Mouse (Mus musculus) midbrain, postnatal 0 days (tissue): Measurements from ENCODE around the gene Dbil5. TPM values are rescaled to one million over a fixed set of nuclear protein-coding genes. Genes with fewer than 3 reads are reported as not detected.

Experiments used
- ATAC-seq: fragments of 200-750 bp; cut with Nextera tagmentation; 2 replicates; pipeline ENCODE4 v1.8.0; 2017; ENCODE audit warnings: moderate number of reproducible peaks, mild to moderate bottlenecking, moderate TSS enrichment, moderate library complexity; ENCODE audit not compliant: low FRiP score
- DNase-seq: peaks from one replicate; pipeline ENCODE4 v3.0.0-alpha.2; 2015; ENCODE audit warnings: low spot score
- H3K27ac ChIP-seq: fragments of 300-500 bp; sonication (generic); 2 replicates; pipeline ENCODE4 v1.5.1; 2014; ENCODE audit warnings: low read depth, mild to moderate bottlenecking, low read length, mixed read lengths
- H3K27me3 ChIP-seq: fragments of 300-500 bp; sonication (generic); 2 replicates; pipeline ENCODE4 v1.6.1; 2014; ENCODE audit warnings: low read length, control low read depth, mixed read lengths; ENCODE audit not compliant: insufficient read depth
- H3K36me3 ChIP-seq: fragments of 300-500 bp; sonication (generic); 2 replicates; pipeline ENCODE4 v1.6.1; 2014; ENCODE audit warnings: low read length, control low read depth, mixed read lengths; ENCODE audit not compliant: insufficient read depth
- H3K4me1 ChIP-seq: fragments of 300-500 bp; sonication (generic); 2 replicates; pipeline ENCODE4 v1.6.1; 2014; ENCODE audit warnings: mild to moderate bottlenecking, control low read depth, antibody characterized with exemption, low read length, mixed read lengths; ENCODE audit not compliant: insufficient read depth
- H3K4me2 ChIP-seq: fragments of 300-500 bp; sonication (generic); 2 replicates; pipeline ENCODE4 v1.6.1; 2014; ENCODE audit warnings: low read depth, mild to moderate bottlenecking, low read length, mixed read lengths; ENCODE audit not compliant: poor library complexity, severe bottlenecking
- H3K4me3 ChIP-seq: fragments of 300-500 bp; sonication (generic); 2 replicates; pipeline ENCODE4 v1.5.1; 2014; ENCODE audit warnings: low read depth, mild to moderate bottlenecking, low read length, moderate library complexity
- H3K9ac ChIP-seq: fragments of 300-500 bp; sonication (generic); replicated peaks from 2 replicates; pipeline ENCODE4 v1.6.1; 2014; ENCODE audit warnings: mild to moderate bottlenecking, low read length, moderate library complexity, mixed read lengths; ENCODE audit not compliant: poor library complexity, severe bottlenecking
- H3K9me3 ChIP-seq: fragments of 300-500 bp; sonication (generic); 2 replicates; pipeline ENCODE4 v1.6.1; 2016; ENCODE audit warnings: low read length, control low read depth
- CTCF ChIP-seq: IDR thresholded peaks from 2 replicates; pipeline ENCODE4 v1.5.1; 2016; ENCODE audit warnings: antibody characterized with exemption, mild to moderate bottlenecking
- WGBS: fragments of 180-500 bp; shearing (Covaris S2); extraction: QIAGEN DNeasy Blood & Tissue Kit; methylation state at CpG from one replicate; pipeline ENCODE4 v1.1.7; 2014; 5-methylcytosine and 5-hydroxymethylcytosine counted together
- polyA plus RNA-seq: library from polyadenylated mRNA; unstranded; fragments of >200 nt; fragmentation: Nextera tagmentation; extraction: Ambion mirVana; gene quantifications from 2 replicates; pipeline ENCODE4 v1.2.1, GENCODE M21; 2015
- total RNA-seq: library from RNA; depleted of rRNA; stranded (reverse); fragments of >200 nt; gene quantifications from 2 replicates; pipeline ENCODE4 v1.2.3, GENCODE M21; 2014

Gene Dbil5
- total and polyA plus RNA-seq, 2 experiments from 2014 or later: 0.58 TPM; not detected in 1

DNA sequence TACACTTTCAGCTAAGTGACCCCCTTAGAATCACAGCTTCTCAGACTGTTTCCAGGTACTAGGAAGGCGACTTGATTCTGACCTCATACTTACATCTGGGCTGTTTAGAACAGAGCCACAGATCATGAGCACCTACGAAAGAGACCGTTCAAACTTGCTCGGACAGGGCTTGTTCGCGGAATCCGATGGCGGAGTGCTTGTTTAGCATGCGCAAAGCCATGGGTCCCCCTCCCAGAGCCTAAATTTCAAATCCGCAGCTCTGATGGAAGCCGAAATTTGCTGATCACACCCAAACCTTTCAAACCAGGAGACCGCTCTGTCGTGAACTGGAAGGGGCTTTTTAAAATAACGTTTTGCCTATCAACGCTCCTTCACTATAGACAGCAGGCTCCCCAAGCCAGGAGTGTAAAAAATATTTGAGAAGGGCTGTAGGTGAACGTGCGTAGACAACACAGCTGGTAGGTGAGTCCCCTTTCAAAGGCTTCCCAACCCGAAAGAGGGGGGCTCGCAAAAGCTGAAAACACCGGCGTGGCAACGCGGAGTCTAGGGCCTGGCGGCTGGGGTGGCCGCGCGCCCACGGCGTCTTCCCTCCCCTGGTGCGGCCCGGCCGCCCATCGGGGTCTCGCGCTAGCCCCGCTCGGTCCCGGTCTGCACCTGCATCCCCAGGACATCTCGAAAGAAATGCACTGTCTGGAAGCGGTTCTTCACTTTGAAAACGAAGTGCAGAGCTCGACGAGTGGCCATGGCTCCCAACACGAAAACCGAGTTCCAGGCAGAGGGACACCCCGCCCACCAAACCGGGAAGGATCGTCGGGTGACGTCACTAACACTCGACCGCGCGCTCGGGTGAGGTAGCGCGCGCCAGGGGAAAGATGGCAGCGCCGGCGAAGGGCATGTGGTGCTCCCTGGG, 25.7 kb downstream of the Dbil5 start, which contains the start of the genes Mrm3 and Glod4:
TSS of gene Mrm3 (plus strand) at position 815 of the 910 bp plus-strand sequence.
TSS of gene Glod4 (minus strand) at position 825 of the 910 bp plus-strand sequence.
- peak; percentile 95 for DNase-seq
- Histone ChIP-seq H3K4me3 (peak within 1 kb of the TSS; percentile 86), H3K36me3 (peaks cover 12% of the 10 kb centered on the region; the same call in 1 of the 2 replicates), H3K27ac (peak within 1 kb of the TSS; percentile 92), H3K4me1 (peaks cover 5% of the 10 kb centered on the region; the same call in 1 of the 2 replicates), H3K9me3 (no peaks in the 10 kb centered on the region), H3K27me3 (no peaks in the 10 kb centered on the region), H3K4me2 (peak within 1 kb of the TSS; percentile 79), H3K9ac (peak within 1 kb of the TSS; percentile 90)
- WGBS: under 1% methylated on average over 56 of the region's 61 CpGs
- ATAC-seq: peak; percentile 87
- TF ChIP-seq CTCF: no peak

DNA sequence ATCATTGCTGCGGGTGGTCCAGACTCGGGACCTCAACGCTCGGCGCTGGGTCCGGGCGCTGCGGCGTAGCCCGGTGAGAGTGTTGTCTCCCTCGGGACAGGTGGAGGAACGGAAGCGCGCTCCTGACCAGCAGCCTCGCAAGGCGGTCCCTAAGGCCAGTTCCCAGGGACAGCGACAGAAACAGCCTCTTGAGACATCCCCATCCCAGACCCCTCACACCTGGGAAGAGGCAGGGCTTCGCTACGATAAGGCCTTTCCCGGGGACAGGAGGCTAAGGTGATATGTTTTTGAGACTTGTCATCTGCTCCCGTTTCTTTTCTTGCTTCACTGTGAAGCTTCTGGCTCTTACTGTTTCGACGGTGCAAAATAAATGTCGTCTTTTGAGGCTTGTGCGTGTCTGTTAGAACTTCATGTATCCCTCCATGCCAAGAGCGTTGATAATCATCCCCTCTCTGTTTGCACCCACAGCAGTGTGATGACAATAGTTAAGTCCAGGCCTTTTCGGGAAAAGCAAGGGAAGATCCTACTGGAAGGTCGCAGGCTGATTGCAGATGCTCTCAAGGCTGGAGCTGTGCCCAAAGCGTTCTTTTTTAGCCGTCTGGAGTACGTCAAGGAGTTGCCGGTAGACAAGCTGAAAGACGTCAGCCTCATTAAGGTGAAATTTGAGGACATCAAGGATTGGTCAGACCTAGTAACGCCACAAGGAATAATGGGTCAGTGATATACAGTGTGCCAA, 26.6 kb downstream of the Dbil5 start:
- H3K4me1 ChIP-seq: peaks cover 5% of the 10 kb centered on the region; the same call in 1 of the 2 replicates
- H3K27ac ChIP-seq: peak overlapping the region; percentile 92
- peak overlapping the region; percentile 79 for H3K4me2 ChIP-seq
- H3K4me3 ChIP-seq: peak overlapping the region; percentile 86
- no peaks in the 10 kb centered on the region for H3K27me3 ChIP-seq
- ATAC-seq (no peak), DNase-seq (no peak)
- WGBS: 3% methylated on average over 34 of the region's 34 CpGs
- no peak for TF ChIP-seq CTCF
- peak overlapping the region; percentile 90 for H3K9ac ChIP-seq
- peaks cover 16% of the 10 kb centered on the region for H3K36me3 ChIP-seq
- no peaks in the 10 kb centered on the region for H3K9me3 ChIP-seq

DNA sequence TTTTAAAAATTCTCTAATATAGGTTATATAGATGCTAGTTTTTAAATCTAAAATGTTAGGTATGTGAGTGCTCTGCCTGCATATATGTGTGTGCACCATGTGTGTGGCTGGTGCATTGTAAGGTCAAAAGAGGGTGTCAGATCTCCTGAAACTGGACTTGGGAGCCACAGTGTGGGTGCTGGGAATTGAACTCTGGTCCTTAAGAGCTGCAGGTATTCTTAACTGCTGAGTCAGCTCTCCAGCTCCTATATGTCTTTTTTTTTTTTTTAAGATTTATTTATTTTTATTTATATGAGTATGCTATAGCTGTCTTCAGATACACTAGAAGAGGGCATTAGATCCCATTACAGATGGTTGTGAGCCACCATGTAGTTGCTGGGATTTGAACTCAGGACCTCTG, 29.0 kb downstream of the Dbil5 start:
- Histone ChIP-seq H3K4me2 (no peak overlapping the region), H3K9me3 (no peaks in the 10 kb centered on the region), H3K27me3 (no peaks in the 10 kb centered on the region), H3K4me3 (no peak overlapping the region), H3K36me3 (peaks cover 28% of the 10 kb centered on the region), H3K4me1 (peaks cover 5% of the 10 kb centered on the region; the same call in 1 of the 2 replicates), H3K27ac (no peak overlapping the region), H3K9ac (no peak overlapping the region)
- TF ChIP-seq CTCF: no peak
- no peak for DNase-seq
- no peak for ATAC-seq

DNA sequence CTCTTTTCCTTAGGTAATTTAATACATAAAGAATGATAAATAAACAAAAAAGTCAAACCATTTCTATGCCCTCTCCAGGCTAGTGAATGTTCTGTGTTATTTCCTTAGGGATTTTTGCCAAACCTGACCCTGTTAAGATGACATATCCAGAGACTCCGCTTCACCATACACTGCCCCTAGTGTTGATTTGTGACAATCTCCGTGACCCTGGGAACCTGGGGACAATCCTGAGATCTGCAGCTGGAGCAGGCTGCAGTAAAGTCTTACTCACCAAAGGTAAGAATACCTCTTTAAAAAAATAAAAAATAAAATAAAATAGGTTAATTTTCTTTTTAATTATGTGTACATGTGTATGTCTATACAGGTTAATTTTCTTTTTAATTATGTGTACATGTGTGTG, 29.8 kb downstream of the Dbil5 start:
- no peak for ATAC-seq
- no peak overlapping the region for H3K4me3 ChIP-seq
- TF ChIP-seq CTCF: peak; percentile 48
- no peak overlapping the region for H3K4me2 ChIP-seq
- H3K36me3 ChIP-seq: peaks cover 29% of the 10 kb centered on the region
- no peaks in the 10 kb centered on the region for H3K27me3 ChIP-seq
- no peak overlapping the region for H3K27ac ChIP-seq
- H3K9me3 ChIP-seq: no peaks in the 10 kb centered on the region
- H3K4me1 ChIP-seq: peaks cover 5% of the 10 kb centered on the region; the same call in 1 of the 2 replicates
- WGBS: 44% methylated on average over 2 of the region's 2 CpGs
- no peak for DNase-seq
- H3K9ac ChIP-seq: no peak overlapping the region

GRCm38 (mm10) chr11:76252036-76252435, 34.6 kb downstream of the Dbil5 start:
- Histone ChIP-seq H3K36me3 (peaks cover 29% of the 10 kb centered on the region), H3K4me2 (no peak overlapping the region), H3K4me3 (no peak overlapping the region), H3K9me3 (no peaks in the 10 kb centered on the region), H3K27me3 (no peaks in the 10 kb centered on the region), H3K9ac (no peak overlapping the region), H3K27ac (no peak overlapping the region), H3K4me1 (no peaks in the 10 kb centered on the region)
- 56% methylated on average over 3 of the region's 3 CpGs for WGBS
- ATAC-seq (no peak), DNase-seq (no peak)
- TF ChIP-seq CTCF: no peak
